Mouse (Mus musculus): ENCODE measurements around the gene Ccdc137.
A peak's percentile ranks its signal among the peaks of the same experiment; 100 is the strongest.

Gene Ccdc137

DNA sequence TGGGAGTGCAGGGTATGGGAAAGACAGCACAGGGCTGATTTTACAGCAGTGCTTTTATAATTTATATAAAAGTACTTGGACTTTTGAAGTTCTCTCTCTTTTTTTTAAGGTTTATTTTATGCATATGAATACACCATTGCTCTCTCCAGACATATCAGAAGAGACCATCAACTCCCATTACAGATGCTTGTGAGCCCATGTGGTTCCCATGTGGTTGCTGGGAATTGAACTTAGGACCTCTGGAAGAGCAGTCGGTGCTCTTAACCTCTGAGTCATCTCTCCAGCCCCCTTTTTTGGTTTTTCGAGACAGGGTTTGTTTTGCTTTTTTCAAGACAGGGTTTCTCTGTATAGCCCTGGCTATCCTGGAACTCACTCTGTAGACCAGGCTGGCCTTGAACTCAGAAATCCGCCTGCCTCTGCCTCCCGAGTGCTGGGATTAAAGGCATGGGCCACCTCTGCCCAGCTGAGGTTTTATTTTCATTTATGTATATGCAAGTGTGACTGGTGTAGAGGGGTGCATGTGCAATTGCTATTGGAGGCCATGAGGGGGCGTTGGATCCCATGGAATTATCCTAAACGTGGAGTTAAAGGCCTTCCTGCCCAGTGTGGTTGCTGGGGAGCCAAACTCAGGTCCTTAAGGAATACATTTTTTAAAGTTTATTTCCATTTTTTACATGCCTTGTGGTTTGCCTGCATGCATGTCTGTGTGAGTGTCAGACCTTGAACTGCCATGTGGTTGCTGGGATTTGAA, 1.1 kb downstream of the Ccdc137 start:
- peak in 1 of 2 experiments; percentile 45 for DNase-seq (ENCODE audit: low spot score in 2 of 2)

DNA sequence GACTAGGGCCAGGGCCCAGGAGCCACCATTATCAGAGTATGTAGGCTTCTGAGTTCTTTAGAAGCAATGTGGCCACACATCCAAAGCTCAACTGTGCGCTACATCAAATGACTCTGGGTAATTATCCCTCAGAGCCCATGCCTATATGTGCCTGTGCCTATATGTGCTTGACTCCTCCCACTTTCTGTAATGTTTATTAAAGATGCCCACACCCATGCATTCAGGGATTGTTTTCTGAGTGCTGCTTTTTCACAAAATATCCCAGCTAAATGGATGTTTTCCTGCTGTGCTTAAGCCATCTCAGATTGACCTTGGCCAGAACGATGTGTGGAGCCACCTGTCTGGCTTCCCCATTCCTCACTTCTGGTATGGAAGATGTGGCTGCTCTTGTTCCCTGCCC, 5.6 kb downstream of the Ccdc137 start:
- DNase-seq (ENCODE audit: low spot score in 2 of 2) = no peak

DNA sequence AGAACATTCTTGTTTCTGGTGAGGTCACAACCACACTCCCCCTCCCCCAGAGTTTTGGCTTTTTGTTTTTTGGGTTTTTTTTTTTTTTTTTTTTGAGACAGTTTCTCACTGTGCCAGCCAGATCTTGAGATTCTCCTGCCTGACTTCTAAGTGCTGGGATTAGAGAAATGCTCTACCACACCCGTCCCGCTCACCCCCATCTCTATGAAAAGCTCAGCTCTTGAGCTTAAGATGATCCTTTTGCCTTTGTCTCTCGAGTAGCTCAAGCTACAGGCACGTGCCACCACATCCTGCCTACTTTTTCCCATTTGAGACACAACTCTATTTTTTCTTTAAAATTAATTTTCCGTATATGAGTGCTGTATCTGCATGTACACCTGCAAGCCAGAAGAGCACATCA, 6.5 kb downstream of the Ccdc137 start:
- DNase-seq (ENCODE audit: low spot score in 2 of 2) = no peak

DNA sequence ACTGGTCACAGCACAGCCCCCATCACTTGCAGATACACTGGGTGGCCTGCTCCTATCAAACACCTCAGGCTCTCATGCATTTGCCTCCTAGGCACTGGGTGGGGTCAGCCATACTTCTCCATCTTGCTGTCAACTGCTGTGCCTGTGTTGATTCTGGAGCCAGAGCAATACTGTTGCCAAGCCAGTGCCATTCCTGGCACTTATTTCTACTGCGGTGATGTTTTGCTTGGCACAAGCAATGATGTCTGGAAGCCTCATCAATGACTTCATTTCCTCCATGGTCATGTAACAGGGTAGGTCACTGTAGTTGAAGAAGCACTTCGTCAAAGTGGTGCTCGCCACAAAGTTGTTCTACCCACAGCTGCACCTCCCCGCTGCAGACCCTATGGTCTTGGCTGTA, 7.6 kb downstream of the Ccdc137 start:
- no peak for DNase-seq (ENCODE audit: low spot score in 2 of 2)

DNA sequence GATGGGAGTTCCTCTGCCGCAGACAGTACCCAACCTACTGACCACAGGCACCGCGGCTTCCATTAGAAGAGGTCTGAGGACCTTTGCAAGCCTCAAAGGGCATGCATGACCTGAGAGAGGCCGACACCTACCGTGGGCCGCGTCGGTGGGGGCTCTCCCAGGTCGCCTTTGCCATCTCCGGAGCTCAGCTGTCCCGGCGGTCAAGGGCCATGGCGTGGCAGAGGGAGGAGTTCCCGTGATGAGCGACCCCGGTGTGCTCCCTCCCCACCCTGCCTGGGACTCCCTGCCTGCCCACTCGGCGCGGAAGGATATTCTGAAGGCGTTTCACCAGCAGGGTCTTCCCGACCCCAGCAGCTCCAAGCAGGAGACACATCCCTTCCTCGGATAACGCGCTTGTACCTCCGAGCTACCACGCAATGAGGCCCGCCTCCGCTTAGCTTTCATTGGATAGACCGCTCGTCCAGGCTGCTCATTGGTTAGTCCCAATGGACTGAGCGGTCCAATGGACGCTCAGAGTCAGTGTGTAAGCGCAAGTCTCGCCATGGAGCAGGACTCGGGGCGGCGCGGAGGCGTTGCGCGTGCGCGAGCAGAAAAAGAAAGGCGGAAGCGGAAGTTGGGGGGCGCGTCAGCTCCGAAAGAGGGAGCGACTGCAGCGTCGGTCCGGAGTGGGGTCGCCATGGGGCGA, 9.3 kb downstream of the Ccdc137 start, which contains the start of gene Arl16:
Gene Arl16, minus strand, starts transcription at position 557 of the 685 bp plus-strand sequence.
- DNase-seq (ENCODE audit: low spot score in 2 of 2) = peak; percentile 87 to 96

DNA sequence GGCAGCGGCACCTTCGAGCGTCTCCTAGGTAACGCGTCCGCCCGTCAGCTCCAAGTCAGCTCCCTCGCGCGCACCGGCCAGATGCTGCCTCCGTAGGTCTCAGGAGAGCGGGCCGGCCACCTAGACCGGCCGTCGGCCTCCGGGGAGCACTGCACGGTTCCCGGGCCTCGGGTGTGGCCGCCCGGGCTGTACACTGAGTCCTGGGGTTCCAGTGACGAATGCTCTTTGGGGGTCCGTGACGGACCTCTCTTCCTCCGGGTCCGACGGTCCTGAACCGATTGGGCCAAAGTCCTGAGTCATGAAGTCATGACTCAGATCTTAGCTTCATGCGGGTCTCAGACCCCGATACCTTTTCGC, 9.8 kb downstream of the Ccdc137 start:
- no peak for DNase-seq (ENCODE audit: low spot score in 2 of 2)

DNA sequence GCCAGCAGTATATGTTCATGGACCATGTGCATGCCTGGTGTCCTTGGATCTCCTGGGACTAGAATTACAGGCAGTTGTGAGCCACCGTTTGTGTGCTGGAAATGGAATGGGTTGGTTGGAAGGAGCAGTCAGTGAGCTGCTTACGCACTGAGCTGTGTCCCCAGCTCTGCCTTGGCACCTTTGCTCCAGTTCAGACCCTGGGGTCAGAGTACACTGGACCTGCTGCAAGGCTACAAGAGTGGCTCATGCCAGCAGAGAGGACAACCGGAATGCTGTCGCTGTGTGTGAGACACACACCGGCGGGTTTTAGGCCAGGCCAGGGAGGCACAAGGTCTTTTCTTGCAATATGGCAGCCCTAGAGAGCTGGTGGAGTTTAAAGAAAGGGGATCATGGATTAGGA, 14.1 kb downstream of the Ccdc137 start:
- no peak for DNase-seq (ENCODE audit: low spot score in 2 of 2)

DNA sequence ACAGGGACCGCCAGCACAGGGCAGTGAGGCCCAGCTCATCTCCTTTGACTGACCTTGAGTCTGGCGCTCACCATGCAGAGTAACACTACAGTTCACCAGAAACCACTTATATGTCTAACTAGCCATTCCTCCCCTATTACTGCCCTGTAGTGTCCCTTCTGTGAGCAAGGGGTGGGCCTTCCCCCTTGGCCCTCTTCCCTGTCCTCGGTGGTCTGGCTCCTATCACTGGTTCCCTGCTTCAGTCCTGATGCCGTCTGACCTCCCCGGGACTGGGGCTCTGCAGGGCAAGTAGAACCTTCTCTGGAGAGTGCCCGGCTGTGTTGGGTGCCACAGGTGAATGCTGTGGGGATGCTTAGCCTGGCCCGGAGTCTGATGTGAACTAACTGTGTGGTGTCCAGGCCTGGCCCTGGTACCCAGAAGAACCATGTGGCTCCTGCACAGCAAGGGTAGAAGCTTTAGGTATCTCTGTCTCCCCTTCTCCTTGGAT, 25.6 kb downstream of the Ccdc137 start:
- DNase-seq (ENCODE audit: low spot score in 2 of 2) = no peak

DNA sequence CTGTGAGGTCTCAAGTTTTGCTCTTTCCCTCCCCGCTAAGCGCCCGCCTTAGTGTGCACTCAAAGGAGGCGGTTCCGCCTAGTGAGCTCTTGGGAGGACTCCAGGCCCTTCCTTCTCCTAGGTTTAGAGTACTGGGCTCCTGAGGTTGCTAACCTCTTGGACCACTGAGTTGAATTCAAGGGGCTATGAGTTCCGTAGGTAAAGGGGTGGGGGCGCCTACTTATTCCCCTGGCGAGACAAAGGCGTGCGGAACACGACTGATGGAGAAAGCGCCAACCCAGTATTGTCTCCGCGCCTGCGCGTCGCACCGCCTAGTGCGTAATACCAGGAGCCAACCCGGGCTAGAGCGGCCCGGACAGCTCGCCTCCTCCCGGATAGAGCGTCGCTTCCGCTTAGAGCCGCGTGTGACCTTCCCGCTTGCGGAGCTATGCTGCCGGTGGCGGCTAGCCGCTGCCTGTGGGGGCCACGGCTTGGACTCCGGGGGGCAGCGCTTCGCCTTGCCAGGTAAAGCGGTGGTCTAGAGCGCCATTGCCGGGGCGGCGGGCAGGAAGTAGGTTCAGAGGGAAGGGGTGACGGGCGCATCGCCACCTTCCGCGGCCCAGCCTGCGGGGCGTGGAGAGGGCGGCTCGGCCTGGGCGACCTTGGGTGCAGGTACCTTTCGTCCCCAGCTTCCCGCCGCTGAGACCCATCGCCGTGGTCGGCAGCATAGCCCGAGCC, 26.5 kb downstream of the Ccdc137 start, which contains the start of gene Mrpl12:
Gene Mrpl12, plus strand, starts transcription at position 349 of the 717 bp plus-strand sequence.
- DNase-seq (ENCODE audit: low spot score in 2 of 2) = peak; percentile 82 to 92

DNA sequence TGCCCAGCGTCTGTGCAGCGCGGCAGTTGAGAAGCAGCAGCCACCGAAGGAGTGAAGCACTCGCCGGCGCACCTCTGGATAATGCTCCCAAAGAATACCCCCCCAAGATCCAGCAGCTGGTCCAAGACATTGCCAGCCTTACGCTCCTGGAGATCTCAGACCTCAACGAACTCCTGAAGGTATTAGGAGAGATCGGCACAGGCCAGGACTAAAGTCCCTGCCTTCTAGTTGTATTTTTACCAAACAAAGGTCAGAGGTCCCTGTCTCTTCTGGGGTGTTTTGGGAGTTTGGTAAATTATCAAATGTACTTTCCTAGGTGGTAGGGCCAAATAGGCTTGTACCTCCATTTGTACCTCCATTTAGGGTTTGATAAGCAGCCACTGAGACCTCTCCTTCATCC, 27.3 kb downstream of the Ccdc137 start:
- DNase-seq (ENCODE audit: low spot score in 2 of 2) = no peak

DNA sequence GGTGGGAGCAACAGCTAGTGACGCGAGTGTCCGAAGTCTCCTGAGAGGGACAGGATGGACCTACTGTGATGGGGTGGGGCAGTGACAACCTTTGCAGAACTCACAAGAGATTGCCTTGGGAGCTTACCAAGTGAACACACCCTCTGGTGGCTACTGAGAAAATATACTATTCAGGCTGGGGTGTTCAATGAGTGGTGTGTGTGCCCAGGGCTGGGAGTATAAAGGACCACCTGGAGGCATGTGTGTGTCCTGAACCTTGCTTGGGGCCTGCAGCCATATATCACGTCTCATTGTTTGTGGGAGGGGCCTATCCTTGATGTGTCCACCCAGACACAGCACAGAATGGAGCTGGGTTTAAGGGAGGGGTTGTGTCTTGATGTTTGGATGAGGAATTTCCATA, 30.6 kb downstream of the Ccdc137 start:
- no peak for DNase-seq (ENCODE audit: low spot score in 2 of 2)

DNA sequence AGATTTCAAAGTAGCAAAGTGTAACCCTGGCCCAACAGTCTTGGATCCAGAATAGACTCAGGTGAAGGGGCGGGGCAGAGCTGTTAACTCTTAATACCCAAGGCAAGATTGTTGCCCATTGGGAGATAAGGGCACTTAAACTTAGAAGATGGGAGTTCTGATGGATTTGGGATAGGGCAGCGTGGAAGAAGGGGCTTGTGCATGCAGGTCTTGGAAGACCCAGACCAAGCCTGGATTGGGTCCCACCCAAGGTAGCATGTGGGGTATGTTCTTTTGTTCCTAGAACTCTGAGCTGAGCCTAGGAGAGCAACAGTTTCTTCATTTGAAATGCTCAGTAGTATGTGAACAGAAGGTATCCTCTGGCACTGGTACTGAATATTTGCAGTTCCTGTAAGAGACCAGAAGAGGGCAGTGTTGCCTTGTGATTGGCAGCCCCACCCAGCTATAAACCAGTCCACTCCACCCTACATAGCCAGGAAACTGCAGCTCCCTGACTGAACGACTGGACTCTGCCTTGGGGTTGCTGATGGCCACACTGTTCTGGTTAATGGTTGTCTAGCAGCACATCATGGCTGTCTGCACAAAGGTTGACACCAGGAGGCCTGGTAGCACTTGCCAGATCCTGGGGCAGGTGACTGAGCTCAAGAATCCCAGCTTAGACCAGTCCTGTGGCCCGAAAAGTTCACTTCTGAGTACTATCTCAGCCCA, 31.3 kb downstream of the Ccdc137 start:
- DNase-seq (ENCODE audit: low spot score in 2 of 2) = peak; percentile 52 to 72

DNA sequence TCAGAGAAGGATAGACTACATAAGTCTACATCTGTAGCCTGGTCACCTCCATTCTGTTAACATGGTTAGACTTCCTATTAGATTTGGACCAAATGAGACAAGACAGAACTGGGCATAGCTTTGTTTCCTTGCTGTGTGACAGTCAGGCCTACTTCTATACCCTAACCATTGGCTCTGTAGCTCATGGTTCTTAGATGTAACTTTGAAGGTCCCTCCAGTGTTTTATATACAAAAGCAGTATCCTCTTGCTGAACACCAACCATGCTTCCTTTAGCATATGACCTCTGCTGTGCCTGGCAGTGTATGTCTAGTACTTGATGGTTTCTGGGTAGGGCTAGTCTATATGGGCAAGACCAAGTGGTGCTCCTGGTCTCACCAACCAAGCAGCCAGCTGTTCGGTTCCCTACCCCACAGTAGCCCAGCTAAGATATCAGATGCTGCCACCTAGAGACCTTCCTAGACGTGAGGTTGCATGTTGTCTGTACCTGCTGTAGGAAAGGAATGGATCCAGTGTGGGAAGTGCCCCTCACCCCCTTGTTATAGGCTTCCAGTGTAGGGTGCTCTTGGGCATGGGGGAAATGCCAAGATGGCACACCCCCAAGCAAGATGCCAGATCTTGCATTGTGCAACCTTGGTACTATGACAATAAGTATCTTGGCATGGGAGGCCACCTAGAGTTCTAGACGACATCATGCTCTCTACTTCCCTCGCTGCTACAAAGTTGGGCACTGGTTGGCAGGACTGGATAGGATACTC, 32.6 kb downstream of the Ccdc137 start:
- DNase-seq (ENCODE audit: low spot score in 2 of 2) = no peak

DNA sequence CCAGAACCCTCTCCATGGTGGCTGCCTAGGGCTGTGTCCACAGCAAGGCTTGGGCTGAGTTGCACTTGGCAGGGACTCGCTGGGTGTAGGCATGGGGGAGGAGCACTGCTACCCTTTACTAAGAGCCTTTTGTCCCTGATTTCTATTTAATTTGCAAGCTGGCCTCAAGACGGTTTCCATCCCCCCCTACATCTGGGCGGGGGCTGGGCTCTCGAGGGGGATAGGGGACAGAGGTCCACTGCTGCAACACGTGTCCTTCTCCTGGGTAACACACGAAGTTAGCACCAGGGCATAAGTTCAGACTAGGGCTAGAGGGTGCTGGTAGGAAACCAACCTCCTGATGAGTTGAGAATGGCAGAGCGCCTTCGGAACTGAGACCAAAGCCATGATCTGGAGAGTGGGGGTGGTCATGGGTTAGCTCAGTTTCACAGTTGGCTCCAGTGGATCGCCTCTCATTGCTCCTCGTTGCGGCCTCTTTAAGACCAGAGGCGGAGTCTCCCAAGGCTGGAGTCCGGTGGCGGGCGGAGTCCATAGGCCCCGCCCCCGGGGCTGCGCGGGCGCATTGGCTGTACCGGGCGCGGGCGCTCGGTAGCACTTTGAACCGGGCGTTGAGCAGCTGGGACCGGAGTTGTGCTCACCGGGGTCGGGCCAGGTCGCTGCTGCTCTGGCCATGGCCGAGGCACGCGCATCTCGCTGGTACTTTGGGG, 33.6 kb downstream of the Ccdc137 start, which contains the start of gene Slc25a10:
Gene Slc25a10, plus strand, starts transcription at position 524 of the 707 bp plus-strand sequence.
- peak; percentile 86 to 91 for DNase-seq (ENCODE audit: low spot score in 2 of 2)

DNA sequence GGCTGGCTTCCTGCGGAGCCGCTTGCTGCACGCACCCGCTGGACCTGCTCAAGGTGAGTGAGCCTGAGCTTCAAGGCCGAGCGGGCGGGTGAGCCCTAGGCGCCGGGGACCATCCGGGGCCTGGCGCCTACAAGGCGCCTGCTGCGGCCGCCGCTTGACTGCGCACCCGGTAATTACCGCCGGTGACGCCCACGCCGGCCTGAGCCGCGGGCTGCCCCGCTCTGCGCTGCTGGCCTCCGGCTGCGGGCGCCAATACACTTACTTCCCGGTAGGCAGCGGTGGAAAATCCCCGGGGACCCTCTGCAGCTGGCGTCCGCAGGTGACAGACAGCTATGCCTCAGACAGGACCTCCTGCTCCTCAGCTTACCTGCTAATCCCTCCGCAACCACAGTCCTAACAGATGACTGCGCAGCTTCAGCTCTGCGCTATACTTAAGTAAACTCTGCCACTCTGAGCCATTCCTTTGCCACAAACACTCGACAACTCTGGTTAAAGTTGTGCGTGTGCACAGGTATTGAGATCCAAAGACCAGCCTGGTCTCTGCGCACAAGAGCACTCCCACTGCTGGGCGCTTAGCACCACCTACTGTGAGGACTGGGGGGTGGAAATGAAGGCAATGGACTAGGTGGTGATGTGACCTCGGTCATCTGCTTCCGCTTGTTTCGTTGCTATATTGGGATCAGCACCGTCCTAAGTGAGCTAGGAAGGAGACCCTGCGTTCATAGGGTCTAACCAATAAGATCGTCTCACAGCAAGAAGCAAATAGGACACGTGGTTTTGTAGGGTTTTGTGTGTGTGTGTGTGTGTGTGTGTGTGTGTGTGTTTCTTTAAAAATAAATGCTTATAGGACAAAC, 34.3 kb downstream of the Ccdc137 start:
- DNase-seq (ENCODE audit: low spot score in 2 of 2) = peak in 1 of 2 experiments; percentile 58

DNA sequence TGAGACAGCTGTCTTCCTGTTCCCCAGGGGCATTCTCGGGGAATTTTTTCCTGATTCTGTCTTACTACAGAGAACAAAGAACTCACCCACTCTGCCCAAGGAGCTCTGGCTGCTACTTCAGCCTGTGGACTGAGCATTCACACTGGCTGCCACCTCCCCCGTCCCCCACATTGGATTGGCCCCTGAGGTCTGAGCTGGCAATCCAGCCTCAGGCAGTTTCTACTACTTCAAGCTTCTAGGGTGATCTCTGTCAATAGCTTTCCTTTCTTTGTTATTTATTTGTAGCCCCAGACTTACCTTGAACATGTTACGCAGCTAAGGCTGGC, 34.9 kb downstream of the Ccdc137 start:
- no peak for DNase-seq (ENCODE audit: low spot score in 2 of 2)

DNA sequence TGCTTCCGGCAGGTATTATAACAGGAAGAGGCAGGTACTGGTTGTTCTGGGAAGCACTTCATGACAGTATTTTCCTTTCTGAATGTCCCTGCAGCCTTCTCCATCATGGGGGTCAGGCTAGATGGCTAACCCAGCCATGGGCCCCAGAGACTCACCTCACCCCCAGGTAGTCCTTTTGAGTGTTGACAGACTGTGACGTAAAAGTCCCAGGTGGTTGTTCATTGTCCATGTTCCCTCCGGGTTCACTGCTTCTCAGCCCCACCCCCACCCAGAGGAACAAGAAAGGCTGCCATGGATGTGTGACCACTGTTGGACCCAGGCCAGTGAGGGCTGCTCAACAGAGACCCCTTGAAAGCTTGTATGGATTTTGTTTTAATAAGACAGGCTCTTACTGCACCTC, 35.4 kb downstream of the Ccdc137 start:
- DNase-seq (ENCODE audit: low spot score in 2 of 2) = no peak

DNA sequence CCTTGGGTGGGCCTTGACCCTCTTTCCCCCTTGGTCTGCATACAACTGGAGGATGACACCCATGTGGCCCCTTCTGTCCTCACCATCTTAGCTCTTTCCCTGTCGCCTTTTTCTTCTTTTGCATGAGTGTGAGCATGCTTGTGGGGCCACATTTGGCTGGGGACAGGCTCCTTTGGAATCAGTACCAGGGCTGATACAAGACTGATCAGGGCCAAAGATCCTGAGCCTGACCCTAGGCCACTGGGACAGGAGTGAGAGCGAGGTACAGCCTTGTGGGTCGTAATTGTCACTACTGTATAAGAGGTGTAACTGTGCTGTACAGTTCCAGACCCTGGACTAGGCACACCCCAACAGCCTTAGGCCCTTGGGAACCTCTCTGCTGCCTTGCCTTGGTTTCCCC, 36.0 kb downstream of the Ccdc137 start:
- no peak for DNase-seq (ENCODE audit: low spot score in 2 of 2)

DNA sequence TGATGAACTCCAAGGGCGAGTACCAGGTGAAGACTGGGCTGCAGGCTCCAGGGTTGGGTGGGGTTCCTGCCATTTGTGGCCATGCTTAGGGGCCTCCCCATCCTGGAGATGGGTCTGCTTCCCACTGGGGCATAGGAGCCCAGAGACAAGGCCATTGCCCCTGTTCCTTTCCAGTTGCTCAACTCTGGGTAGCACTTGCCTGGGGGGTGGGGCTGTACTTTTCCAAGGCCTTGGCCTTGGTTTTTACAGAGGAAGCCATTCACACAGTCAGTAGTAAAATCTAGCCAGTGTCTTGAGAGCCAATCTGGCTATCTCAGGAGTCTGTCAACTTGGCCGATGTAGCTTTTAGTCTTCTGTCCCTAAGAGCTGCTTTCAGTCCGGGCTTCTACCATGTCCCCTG, 39.5 kb downstream of the Ccdc137 start:
- no peak for DNase-seq (ENCODE audit: low spot score in 2 of 2)

DNA sequence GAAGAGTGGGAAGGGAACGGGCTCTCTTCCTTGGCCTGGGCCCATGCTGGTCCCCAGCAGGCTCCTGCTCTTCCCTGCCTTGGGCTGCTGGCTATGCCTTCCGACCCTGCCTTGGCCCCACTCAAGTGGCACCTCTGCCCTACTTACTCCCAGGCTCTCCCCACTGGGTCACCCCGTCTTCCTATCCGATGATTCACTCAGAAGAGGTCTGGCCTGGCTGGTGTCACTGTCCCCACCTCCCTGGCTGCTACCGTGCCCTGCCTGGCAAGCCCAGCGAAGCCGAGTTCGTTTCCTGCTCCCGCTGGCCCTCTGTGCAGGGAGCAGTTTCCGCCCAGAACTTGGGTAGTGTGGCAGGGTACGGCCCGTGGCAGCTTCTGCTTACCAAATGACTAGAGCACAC, 40.3 kb downstream of the Ccdc137 start:
- no peak for DNase-seq (ENCODE audit: low spot score in 2 of 2)

Data from spleen, postnatal 10 days (tissue).